Mouse (Mus musculus) urinary bladder, adult 18-20 months (tissue): ENCODE data around the gene Scpep1.
"Not testable (repeated sequence)": the region's sequence is repeated elsewhere in the genome, so short reads cannot be mapped to it uniquely, and the experiment has no call there.

Source experiments
- DNase-seq, 2 experiments: peaks; one replicate each; pipeline ENCODE4 v3.0.0; 2022; ENCODE audit warnings: low spot score in 2 of 2, mixed read lengths in 2 of 2

Gene Scpep1

DNA sequence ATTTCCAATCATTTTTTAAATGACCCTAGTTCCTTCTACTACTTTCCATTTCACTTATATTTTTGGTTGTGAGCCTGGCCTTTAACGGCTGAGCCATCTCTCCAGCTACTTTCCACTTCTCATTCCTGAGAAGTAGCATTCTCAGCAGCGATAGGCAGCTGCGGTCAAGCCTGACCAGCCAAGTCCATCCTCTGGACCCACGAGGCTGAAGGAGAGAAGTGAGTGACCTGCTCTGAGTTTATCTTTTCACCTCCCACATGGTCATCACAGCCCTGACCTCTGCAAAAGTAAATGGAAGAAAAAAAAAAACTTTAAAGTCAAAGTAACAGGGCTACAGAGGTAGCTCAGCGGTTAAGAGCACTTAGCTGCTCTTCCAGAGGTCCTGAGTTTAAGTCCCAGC is 28.7 kb downstream of the Scpep1 start:
- DNase-seq = no peak

- peak in 1 of 2 experiments; percentile 25 for DNase-seq
Observed at GRCm38 (mm10) chr11:88909388-88910036, 45.8 kb downstream of the Scpep1 start.

GRCm38 (mm10) chr11:88908557-88909211 is 46.6 kb downstream of the Scpep1 start:
- DNase-seq = no peak

DNA sequence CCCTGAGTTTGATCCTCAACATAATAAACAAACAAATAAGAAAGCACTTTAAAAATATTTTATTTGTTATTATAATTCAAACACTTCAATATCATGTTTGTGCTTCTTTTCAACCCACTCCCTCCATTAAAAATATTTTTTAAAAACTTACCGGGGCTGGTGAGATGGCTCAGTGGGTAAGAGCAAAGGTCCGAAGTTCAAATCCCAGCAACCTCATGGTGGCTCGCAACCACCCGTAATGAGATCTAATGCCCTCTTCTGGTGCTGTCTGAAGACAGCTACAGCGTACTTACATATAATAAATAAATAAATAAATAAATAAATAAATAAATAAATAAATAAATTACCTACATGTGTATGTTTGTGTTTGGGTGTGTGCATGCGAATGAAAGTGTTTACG is 47.4 kb downstream of the Scpep1 start:
- no peak for DNase-seq

- no peak for DNase-seq
Observed at GRCm38 (mm10) chr11:88905621-88906020, 49.6 kb downstream of the Scpep1 start.

- DNase-seq = no peak
Observed at GRCm38 (mm10) chr11:88904080-88904479, 51.2 kb downstream of the Scpep1 start.

DNA sequence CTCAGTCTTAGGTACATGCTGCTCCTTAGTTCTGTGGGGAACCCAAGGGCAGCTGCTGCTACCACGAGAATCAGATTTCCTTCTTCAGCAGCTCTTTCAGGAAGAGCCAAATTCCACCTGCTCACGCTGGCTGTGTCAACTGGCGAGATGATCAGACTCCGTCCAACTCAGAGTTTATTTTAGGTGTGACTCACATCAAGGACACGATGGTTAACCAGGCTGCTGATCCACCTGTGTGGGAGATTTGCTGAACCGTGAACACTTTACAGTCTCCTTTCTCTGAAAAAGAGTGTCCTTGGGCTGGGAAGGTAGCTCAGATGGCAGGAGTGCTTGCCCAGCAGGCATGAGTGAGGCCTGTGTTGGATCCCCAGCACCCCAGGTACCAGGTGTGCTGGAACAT is 52.5 kb downstream of the Scpep1 start:
- DNase-seq = no peak

DNA sequence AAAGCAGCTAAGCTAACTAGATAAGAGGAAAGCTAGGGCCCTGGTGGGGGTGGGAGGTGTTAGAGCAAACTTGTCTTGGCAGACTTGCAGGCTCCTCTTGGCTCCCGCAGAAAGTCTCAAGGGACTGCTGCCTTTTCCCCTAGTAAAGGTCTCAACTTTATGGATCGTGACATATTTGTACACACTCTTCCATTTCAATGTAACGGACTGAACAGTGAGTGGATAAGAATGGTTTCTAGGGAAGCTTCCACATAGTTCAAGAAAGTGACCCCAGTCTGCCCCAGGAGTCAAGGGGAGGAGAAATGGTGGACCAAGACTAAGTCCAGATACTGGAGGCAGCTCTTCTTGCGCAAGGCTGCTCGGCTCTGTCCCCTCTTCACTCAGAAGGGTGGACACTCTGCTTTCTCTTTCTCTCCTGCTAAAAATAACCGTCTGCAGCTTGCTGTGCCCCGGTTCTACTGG is 53.9 kb downstream of the Scpep1 start:
- DNase-seq = no peak

DNA sequence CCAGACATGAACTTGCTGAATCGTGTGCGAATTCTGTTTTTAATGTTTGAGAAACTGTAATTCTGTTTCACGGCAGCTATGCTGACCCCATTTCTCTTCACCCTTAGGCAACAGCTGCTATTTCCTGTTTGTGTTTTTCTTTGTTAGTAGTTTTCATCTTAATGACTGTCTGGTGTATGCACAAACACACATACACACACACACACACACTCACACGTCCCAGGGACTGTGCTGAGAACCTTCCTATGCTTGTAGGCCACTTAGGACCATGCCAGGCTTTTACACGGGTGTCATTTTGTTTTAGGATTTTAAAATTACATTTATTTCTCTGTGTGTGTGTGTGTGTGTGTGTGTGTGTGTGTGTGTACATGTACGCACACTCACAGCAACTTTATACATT is 55.7 kb downstream of the Scpep1 start:
- no peak for DNase-seq

- DNase-seq = no peak
Observed at GRCm38 (mm10) chr11:88898380-88898763, 56.9 kb downstream of the Scpep1 start.

DNA sequence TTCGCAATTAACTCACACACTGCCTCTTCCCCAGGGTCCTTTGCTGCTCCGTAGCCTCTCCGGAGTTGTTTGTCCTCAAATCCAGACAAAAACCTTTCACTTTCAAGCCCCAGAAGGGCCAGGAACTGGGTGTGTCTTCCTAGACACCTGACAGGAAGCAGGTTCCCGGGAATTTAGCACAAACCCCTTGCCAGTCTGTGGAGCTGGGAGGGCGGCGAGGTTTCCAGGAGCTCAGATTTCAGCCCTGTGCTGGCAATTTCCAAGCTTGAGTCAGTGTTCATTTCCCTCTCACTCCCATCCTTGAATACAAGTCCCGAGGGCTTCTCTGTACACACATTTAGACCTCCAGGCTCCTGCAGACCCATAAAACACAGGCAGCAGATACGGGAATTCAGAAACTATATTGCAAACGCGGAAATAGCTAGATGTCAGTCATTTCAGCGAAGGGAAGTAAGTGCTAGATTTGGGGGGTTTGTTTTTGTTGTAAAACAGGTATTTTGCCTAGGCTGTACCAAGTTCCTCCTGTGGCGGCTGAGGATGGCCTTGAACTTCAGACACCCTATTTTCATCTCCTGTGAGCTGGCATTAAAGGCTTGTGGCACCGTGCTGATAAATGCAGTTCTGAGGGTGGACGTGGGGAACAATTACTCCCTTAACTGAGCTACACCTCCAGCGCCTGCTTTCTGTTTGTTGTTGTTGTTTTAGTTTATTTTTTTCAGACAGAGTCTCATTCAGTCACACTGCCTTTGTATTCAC is 57.5 kb downstream of the Scpep1 start:
- DNase-seq = no peak

DNA sequence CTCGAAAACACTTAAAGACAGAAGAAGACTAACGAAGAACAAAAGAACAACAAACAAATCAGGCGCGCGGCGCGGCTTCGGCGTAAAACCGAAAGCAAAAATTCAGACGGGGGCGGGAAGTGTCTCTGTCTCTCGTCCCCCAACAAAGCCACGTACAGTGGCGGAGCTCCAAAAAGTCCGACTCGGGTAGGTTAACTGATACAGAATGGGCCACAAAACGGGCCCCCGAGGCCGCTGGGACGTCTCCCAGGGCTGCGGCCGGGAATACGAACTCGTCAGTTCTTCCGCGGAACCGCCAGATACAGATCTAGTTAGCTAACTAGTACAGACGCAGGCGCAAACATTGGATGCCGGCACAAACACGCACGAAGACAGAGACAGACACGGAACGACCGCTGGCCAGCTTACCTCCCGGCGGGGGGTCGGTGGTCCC is 59.4 kb downstream of the Scpep1 start:
- DNase-seq = peak in 1 of 2 experiments; percentile 52

DNA sequence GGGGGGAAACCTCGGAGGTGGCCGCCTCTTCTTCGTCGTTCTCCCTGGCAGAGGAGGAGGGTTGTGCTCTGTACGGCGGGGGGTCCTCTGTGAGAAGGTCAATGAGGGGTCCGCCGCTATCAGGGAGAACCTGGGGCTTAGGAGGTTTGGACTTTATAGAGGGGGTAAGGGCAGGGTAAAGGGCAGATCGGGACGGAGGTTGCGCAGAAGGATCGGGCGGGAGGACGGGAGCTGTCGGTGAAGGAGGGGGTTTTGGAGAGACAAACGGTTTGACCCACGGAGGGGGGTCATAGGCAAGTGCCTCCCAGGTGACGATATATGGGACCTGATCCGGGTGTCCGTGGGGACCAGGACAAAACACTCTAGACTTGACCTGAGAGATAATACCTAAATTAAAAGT is 60.0 kb downstream of the Scpep1 start:
- DNase-seq = not testable (repeated sequence)

- not testable (repeated sequence) for DNase-seq
Observed at GRCm38 (mm10) chr11:88894279-88894678, 61.0 kb downstream of the Scpep1 start.

- DNase-seq = not testable (repeated sequence)
Observed at GRCm38 (mm10) chr11:88893501-88893900, 61.8 kb downstream of the Scpep1 start.

- DNase-seq = peak in 1 of 2 experiments; percentile 40
Observed at GRCm38 (mm10) chr11:88892789-88893188, 62.5 kb downstream of the Scpep1 start.

DNA sequence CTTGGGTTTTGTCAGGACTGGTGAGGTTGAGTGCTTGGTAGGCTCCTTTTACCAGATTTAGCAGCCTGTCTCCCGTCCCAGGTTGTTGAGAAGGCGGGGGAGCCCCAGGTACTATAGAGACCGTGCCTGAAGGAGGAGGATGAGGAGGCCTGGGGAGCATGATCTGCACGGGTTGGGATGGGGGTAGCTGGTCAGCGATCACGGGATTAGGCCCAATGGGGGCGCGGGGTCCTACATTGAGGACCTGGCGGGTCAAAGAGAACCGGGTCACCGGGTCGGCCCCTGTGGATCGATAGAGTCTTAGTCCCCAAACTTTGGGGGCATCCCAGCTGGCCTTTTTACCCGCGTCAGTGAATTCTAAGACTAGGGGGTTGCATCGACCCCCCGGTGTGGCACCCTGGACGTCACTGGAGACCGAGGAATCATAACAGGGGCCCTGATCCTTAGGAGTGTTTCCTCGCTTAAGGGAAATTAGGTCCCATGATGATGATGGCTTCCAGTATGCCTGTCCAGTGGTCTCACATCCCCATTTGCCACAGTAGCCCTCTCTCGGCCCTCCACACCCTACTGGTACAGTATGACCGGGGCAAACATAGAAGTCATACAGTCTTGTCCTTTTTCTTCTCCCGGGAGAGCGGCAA is 63.2 kb downstream of the Scpep1 start:
- peak; percentile 37 to 64 for DNase-seq

GRCm38 (mm10) chr11:88891446-88891845 is 63.8 kb downstream of the Scpep1 start:
- DNase-seq = not testable (repeated sequence)

GRCm38 (mm10) chr11:88890904-88891303 is 64.4 kb downstream of the Scpep1 start:
- DNase-seq = not testable (repeated sequence)

GRCm38 (mm10) chr11:88888996-88889395 is 66.3 kb downstream of the Scpep1 start:
- no peak for DNase-seq

- DNase-seq = no peak
Observed at GRCm38 (mm10) chr11:88884376-88885065, 70.7 kb downstream of the Scpep1 start.
